Mouse (Mus musculus) liver, postnatal 0 days (tissue): ENCODE measurements around the gene Cutal.

ENCODE experiments used
- CTCF ChIP-seq: sonication (generic); IDR thresholded peaks from 2 replicates; pipeline ENCODE4 v1.5.1; 2016; ENCODE audit warnings: antibody characterized with exemption, low read depth
- EP300 ChIP-seq: IDR thresholded peaks from 2 replicates; pipeline ENCODE4 v1.6.1; 2016; ENCODE audit warnings: antibody characterized with exemption, low read depth, mild to moderate bottlenecking

- TF ChIP-seq CTCF (no peak), EP300 (no peak)
These were observed 38.5 kb upstream of the Cutal start for GRCm38 (mm10) chr2:34835669-34836068.
